Mouse (Mus musculus) hindbrain, embryonic 10.5 days (tissue): ENCODE results near the gene Zfp827. TPM values are rescaled to one million over a fixed set of nuclear protein-coding genes. Genes with fewer than 3 reads are reported as not detected.

Source experiments
- DNase-seq: peaks from one replicate; pipeline ENCODE4 v3.0.0-alpha.2; 2017; ENCODE audit warnings: low spot score
- H3K27ac ChIP-seq: fragments of 300-500 bp; sonication (generic); 2 replicates; pipeline ENCODE4 v1.5.1; 2016; ENCODE audit warnings: mild to moderate bottlenecking, moderate library complexity
- H3K27me3 ChIP-seq: fragments of 300-500 bp; sonication (generic); 2 replicates; pipeline ENCODE4 v1.6.1; 2016; ENCODE audit warnings: mild to moderate bottlenecking; ENCODE audit not compliant: poor library complexity, insufficient read depth, severe bottlenecking
- H3K36me3 ChIP-seq: fragments of 300-500 bp; sonication (generic); 2 replicates; pipeline ENCODE4 v1.6.1; 2016; ENCODE audit warnings: mild to moderate bottlenecking, moderate library complexity
- H3K4me1 ChIP-seq: fragments of 300-500 bp; sonication (generic); replicated peaks from 2 replicates; pipeline ENCODE4 v1.6.1; 2016; ENCODE audit warnings: mild to moderate bottlenecking
- H3K4me3 ChIP-seq: fragments of 300-500 bp; sonication (generic); 2 replicates; pipeline ENCODE4 v1.5.1; 2016; ENCODE audit warnings: mild to moderate bottlenecking, moderate library complexity
- H3K9me3 ChIP-seq: fragments of 300-500 bp; sonication (generic); 2 replicates; pipeline ENCODE4 v1.6.1; 2016; ENCODE audit warnings: mild to moderate bottlenecking, moderate library complexity
- WGBS: fragments of 180-500 bp; shearing (Covaris S2); methylation state at CpG from one replicate; pipeline ENCODE4 v1.1.7; 2016; 5-methylcytosine and 5-hydroxymethylcytosine counted together
- polyA plus RNA-seq: library from polyadenylated mRNA; unstranded; fragments of >200 nt; fragmentation: Nextera tagmentation; extraction: Ambion mirVana; gene quantifications from 2 replicates; pipeline ENCODE4 v1.2.1, GENCODE M21; 2016

Gene Zfp827
- polyA plus RNA-seq, 1 experiment from 2014 or later = 6.2 TPM

DNA sequence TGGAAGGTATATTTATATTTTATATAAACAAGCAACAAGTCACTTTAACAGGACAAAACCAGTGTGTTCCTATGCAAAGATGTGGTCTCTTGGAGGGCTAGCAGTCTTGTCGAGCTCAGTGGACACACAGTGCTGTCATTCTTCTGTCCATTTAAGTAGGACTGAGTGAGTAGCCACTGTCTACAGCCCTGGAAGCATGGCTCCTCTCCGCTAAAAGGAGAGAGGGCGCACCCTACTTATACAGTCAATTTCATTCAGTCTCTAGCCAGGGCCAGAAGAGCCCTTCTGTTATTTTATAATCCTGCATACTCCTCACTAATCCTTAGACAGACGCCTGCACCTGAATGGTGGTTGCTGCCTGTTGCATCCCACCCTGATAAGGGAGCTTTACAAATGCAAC lies 74.5 kb downstream of the Zfp827 start:
- no peaks in the 10 kb centered on the region for H3K27me3 ChIP-seq
- H3K36me3 ChIP-seq = peaks cover 58% of the 10 kb centered on the region

DNA sequence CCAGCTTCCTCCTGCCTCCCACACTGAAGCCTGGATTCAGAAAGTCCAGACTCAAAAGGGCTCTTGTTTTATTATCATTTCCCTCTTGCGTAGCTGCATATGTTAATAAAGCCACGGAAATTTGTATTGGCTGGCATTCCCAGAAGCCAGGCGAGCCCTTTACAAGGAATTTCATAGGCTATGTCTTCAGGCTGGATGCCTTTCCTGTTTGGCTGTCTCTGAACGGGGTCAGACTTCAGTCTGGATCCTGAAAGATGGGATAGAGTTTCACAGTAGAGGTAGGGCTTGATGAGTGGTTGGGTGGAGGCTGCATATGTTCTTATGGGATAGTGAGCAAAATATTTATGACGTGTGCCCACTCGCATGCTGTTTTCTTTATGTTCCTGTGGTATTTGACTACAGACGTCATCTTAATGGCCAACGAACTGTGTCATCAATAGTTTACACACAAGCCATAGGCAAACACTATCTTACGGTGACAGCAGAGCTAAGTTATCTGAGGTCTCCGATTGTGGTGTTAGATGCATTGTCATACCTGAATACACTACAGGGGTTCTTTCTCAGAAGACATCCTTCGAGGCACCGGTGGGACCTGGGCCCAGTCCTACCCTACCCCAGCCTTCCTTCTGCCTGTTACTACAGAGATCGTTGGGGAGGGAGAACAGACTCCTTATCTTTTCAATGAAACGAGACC lies 75.1 kb downstream of the Zfp827 start:
- no peaks in the 10 kb centered on the region for H3K27me3 ChIP-seq
- H3K9me3 ChIP-seq = no peaks in the 10 kb centered on the region
- no peak for DNase-seq
- no peak overlapping the region for H3K4me3 ChIP-seq
- 85% methylated on average over 14 of the region's 14 CpGs for WGBS
- no peaks in the 10 kb centered on the region for H3K4me1 ChIP-seq
- H3K36me3 ChIP-seq = peaks cover 62% of the 10 kb centered on the region
- H3K27ac ChIP-seq = no peak overlapping the region; the same call in 1 of the 2 replicates

More for the DNA sequence above, 74.5 kb downstream of the Zfp827 start:
- 0 out of 2 replicates have a peak, but pooled peaks cover under 1% of the 10 kb centered on the region for H3K4me1 ChIP-seq
- WGBS = 86% methylated on average over 4 of the region's 4 CpGs
- no peak for DNase-seq
- H3K27ac ChIP-seq = no peak overlapping the region
- no peaks in the 10 kb centered on the region for H3K9me3 ChIP-seq
- H3K4me3 ChIP-seq = no peak overlapping the region

DNA sequence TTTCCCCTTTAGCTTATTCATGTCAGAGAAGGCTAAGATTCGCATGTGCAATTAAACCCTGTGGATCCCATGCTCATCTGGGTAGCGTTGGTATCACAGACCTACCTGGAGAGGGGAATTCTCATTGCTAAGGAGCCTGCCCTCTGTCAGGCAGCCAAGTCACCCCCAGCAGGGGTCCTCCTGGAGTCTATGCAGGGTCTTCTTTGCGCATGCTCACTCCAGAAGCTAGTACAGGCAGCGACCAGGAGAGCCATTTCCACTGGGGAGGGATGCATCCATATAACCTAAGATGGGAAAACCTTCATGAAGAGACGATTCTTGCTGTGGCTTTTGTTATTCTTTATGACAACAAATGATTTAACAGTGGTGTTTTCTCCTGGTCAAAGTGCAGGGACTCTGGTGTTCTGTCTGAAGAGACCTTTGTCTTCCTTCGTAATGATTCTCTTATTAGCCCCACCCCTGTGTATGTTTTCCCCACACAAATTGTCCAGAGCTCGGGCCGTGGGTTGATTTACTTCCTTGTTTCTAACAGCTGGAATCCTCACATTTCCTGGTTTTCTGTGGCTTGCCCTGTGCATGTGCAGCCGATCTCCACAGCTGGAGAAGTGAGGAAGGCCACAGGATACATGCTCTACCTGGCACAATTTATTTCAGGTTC lies 75.8 kb downstream of the Zfp827 start:
- no peak overlapping the region; the same call in 1 of the 2 replicates for H3K27ac ChIP-seq
- DNase-seq = no peak
- H3K4me1 ChIP-seq = no peaks in the 10 kb centered on the region
- no peaks in the 10 kb centered on the region for H3K27me3 ChIP-seq
- H3K9me3 ChIP-seq = no peaks in the 10 kb centered on the region
- WGBS = 76% methylated on average over 9 of the region's 9 CpGs
- peaks cover 60% of the 10 kb centered on the region for H3K36me3 ChIP-seq
- no peak overlapping the region for H3K4me3 ChIP-seq

DNA sequence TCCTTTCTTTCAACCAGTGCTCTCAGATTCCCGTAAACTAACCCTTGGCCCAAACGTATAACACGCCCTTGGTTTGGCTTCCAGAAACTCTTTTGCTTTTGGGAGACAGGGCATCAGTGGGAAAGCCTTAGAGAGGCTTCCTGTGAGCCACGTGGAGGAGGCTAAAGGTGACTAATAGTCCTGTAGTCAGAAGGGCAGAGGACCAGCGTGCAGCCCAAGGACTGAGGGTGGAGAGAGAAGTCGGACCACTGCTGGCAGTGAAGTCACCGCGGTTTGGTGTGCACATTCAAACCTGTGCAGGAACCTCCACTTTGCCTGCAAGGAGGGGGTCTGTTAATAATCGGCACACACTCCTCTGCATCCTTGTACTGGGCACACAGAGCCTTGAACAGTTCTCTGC lies 76.4 kb downstream of the Zfp827 start:
- no peak overlapping the region for H3K27ac ChIP-seq
- H3K9me3 ChIP-seq = no peaks in the 10 kb centered on the region
- no peaks in the 10 kb centered on the region for H3K4me1 ChIP-seq
- H3K4me3 ChIP-seq = no peak overlapping the region
- no peak for DNase-seq
- 87% methylated on average over 9 of the region's 9 CpGs for WGBS
- no peaks in the 10 kb centered on the region for H3K27me3 ChIP-seq
- peaks cover 60% of the 10 kb centered on the region for H3K36me3 ChIP-seq

DNA sequence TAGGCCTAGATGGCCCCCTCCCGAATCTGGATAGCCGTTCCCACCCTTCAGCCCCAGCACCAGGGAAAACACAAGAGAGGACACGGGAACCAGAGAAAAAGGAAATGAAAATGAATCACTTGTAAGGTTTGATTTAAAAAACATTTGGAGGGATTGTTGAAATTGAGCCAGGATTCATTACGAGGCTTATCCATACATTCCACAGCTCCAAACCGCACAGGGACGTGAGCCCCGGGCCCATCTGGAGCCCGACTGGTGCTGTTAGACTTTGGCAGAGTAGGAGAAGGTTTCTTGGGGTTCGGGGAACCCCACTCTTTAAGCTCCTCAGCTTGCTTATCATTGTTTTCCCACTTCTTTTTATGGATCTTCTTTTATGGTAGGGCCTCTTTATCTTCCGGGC lies 76.9 kb downstream of the Zfp827 start:
- Histone ChIP-seq H3K36me3 (peaks cover 60% of the 10 kb centered on the region), H3K9me3 (no peaks in the 10 kb centered on the region), H3K4me1 (no peaks in the 10 kb centered on the region), H3K27me3 (no peaks in the 10 kb centered on the region), H3K4me3 (no peak overlapping the region), H3K27ac (no peak overlapping the region)
- WGBS = 91% methylated on average over 10 of the region's 10 CpGs
- DNase-seq = no peak

DNA sequence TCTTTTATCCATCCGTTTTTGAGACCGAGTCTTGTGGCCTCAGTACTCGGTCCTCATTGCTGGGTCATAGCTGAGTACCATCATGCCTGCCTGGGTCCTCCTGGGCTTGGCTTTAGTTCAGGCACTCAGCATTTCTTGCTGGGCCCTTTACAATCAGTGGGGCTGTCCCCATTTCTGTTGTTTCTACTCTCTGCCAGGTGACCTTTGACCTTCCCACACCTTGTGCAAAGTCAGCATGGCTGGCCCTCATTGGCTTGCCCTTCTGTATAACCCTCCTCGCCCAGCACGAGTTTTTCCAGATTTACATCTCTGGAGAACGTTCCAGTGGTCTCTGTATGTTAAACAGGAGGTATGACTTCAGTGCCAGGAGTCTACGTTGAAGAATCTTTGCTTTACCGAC lies 83.2 kb downstream of the Zfp827 start:
- H3K9me3 ChIP-seq = no peaks in the 10 kb centered on the region
- no peak overlapping the region for H3K4me3 ChIP-seq
- peaks cover 55% of the 10 kb centered on the region for H3K36me3 ChIP-seq
- no peak for DNase-seq
- H3K4me1 ChIP-seq = peaks cover 8% of the 10 kb centered on the region; the same call in 1 of the 2 replicates
- 89% methylated on average over 8 of the region's 8 CpGs for WGBS
- H3K27me3 ChIP-seq = no peaks in the 10 kb centered on the region
- H3K27ac ChIP-seq = no peak overlapping the region

DNA sequence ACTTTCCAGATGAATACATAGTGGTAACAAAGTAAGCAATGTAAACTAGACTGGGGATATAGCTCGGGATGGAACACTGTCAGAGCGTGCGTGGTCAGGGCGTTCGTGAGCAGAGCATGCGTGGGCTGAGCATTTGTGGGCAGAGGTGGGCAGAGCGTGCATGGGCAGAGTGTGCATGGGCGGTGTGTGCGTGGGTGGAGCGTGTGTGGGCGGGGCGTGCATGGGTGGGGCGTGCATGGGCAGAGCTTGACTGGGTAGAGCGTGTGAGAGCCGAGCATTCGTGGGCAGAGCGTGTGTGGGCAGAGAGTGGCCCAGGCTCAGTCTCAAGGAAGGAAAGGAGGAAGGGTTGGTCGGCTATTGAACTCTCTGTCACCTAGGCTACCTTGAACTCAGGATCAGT lies 84.2 kb downstream of the Zfp827 start:
- Histone ChIP-seq H3K27me3 (no peaks in the 10 kb centered on the region), H3K27ac (no peak overlapping the region), H3K4me1 (peaks cover 8% of the 10 kb centered on the region; the same call in 1 of the 2 replicates), H3K9me3 (no peaks in the 10 kb centered on the region), H3K4me3 (no peak overlapping the region), H3K36me3 (peaks cover 48% of the 10 kb centered on the region)
- DNase-seq = no peak
- 96% methylated on average over 18 of the region's 18 CpGs for WGBS

DNA sequence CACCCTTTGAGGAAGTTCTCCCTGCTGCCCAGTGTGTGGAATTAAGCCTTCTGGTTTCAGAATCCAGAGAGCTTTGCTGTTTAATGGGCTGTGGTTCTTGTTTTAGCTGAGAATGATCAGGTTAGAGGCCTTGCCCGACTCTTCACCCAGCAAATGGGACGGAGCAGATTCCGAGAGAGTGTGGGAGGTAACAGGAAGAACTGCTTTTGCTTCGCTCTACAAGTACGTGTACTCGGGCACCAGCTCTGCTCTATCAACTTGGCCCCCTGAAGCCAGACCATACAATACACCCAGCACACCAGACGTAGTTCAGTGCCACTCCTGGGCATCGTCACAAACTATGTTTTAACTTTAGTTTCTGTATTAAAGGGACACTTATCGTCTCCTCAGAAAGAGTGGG lies 85.3 kb downstream of the Zfp827 start:
- H3K9me3 ChIP-seq = no peaks in the 10 kb centered on the region
- DNase-seq = no peak
- no peak overlapping the region for H3K27ac ChIP-seq
- H3K36me3 ChIP-seq = peaks cover 52% of the 10 kb centered on the region
- WGBS = 91% methylated on average over 9 of the region's 9 CpGs
- no peak overlapping the region for H3K4me3 ChIP-seq
- H3K4me1 ChIP-seq = peaks cover 8% of the 10 kb centered on the region; the same call in 1 of the 2 replicates
- no peaks in the 10 kb centered on the region for H3K27me3 ChIP-seq

DNA sequence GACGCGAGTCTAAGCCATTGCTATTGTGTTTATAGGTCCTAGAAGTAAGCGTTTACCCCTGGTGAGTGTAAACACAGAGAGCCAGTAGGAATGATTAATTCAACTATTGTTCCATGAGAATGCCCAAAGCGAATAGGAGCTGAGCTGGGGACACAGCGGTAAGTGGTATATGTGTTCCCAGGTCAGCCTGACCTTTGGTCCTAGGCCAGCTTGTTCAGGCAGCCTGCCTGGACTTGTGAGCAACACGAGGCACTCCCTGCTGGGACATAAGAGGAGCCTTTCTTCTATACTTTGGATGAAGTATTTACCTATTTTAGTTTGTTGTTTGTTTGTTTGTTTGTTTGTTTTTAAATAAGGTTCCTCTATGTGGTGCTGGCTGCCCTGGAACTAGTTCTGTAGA lies 86.3 kb downstream of the Zfp827 start:
- Histone ChIP-seq H3K9me3 (no peaks in the 10 kb centered on the region), H3K27me3 (no peaks in the 10 kb centered on the region), H3K4me1 (peaks cover 8% of the 10 kb centered on the region; the same call in 1 of the 2 replicates), H3K27ac (no peak overlapping the region), H3K4me3 (no peak overlapping the region), H3K36me3 (peaks cover 56% of the 10 kb centered on the region)
- no peak for DNase-seq
- 67% methylated on average over 6 of the region's 6 CpGs for WGBS

DNA sequence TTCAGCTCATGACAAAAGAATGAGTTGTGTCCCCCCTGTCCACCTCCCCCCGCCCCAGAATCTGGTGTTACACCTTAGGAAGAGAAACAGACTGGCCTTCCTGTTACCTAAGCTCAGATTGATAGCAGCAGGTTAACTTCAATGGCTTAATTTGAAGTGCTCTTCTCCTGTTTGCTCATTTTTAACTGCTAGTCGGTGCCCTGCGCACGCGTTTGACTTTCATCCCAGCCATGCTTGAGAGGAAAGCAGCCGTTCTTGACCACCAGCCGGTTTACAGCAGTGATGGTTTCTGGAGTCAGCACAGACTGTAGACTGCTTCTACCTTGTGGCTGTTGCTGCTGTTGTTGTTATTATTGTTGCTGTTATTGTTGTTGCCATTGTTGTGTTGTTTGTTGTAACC lies 88.2 kb downstream of the Zfp827 start:
- DNase-seq = no peak
- Histone ChIP-seq H3K4me1 (peaks cover 8% of the 10 kb centered on the region; the same call in 1 of the 2 replicates), H3K36me3 (peaks cover 67% of the 10 kb centered on the region), H3K27ac (no peak overlapping the region), H3K27me3 (no peaks in the 10 kb centered on the region), H3K9me3 (no peaks in the 10 kb centered on the region), H3K4me3 (no peak overlapping the region)
- WGBS = 93% methylated on average over 7 of the region's 7 CpGs

DNA sequence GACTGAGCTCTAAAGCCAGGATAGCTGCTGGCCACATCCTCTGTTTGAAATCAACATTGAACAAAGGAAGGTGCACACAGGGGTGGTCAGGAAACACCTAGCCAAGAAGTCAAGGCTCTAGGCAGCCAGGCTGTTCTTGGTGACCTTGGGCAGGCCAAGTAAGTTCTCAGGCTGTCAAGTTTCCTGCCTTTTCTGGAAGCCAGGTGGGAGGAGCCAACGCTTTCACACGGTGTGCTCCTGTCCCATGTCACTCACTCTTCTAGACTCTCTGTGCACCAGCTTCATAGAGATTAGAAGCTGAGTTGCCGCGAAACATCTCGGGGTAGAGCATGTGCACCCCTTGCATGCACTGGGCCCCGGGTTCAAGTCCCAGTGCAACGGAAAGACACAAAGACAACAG lies 89.5 kb downstream of the Zfp827 start:
- Histone ChIP-seq H3K27me3 (no peaks in the 10 kb centered on the region), H3K4me1 (peaks cover 8% of the 10 kb centered on the region; the same call in 1 of the 2 replicates), H3K4me3 (no peak overlapping the region), H3K36me3 (peaks cover 69% of the 10 kb centered on the region), H3K9me3 (no peaks in the 10 kb centered on the region), H3K27ac (no peak overlapping the region)
- DNase-seq = no peak
- WGBS = 96% methylated on average over 7 of the region's 7 CpGs

DNA sequence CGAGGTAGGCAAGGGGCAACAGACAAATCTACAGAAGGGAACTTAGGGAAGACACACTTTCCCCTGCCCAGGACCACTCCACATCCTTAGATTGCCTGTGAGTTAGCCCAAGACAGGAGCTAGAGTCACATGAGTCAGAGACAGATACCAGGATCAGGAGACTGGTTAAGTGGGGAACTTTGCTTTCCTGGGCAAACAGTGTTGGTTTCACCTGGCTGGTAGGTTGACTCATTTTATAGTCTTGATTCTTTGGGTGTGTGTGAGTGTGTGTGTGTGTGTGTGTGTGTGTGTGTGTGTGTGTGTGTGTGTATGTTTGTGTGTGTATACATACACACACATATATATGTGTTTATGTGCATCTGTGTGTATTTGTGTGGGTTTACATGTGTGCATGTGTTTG lies 93.4 kb downstream of the Zfp827 start:
- Histone ChIP-seq H3K4me3 (no peak overlapping the region), H3K9me3 (no peaks in the 10 kb centered on the region), H3K27ac (no peak overlapping the region), H3K36me3 (peaks cover 88% of the 10 kb centered on the region), H3K4me1 (no peaks in the 10 kb centered on the region), H3K27me3 (no peaks in the 10 kb centered on the region)
- DNase-seq = no peak
- WGBS = 95% methylated on average over 1 of the region's 1 CpGs

DNA sequence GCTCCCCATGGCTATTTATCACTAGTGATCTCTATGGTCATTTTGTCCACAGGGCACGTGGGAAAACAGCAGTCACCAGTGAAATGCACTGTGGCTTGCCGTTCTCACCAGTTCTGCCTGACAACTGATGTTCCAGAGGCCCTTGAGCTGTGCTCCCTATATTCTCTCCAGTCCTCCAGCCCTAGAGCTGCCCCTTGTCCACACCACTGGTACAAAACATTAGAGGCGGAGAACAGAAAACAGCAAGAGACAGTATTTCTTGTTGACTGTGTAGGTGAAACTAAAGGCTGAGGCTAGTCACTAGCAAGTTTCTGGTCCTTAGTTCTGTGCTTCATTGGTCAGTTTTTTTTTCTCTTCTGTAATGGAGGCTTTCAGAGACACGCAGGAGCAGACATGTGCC lies 96.0 kb downstream of the Zfp827 start:
- 84% methylated on average over 4 of the region's 4 CpGs for WGBS
- Histone ChIP-seq H3K9me3 (no peaks in the 10 kb centered on the region), H3K4me1 (peaks cover 7% of the 10 kb centered on the region), H3K36me3 (peaks cover 81% of the 10 kb centered on the region), H3K27me3 (no peaks in the 10 kb centered on the region), H3K27ac (no peak overlapping the region), H3K4me3 (no peak overlapping the region)
- no peak for DNase-seq
